Mouse (Mus musculus): ENCODE results near the gene Slc35f1. TPM values are rescaled to one million over a fixed set of nuclear protein-coding genes. Genes with fewer than 3 reads are reported as not detected.

The Slc35f1 gene
- polyA plus RNA-seq, 1 experiment: not detected

DNA sequence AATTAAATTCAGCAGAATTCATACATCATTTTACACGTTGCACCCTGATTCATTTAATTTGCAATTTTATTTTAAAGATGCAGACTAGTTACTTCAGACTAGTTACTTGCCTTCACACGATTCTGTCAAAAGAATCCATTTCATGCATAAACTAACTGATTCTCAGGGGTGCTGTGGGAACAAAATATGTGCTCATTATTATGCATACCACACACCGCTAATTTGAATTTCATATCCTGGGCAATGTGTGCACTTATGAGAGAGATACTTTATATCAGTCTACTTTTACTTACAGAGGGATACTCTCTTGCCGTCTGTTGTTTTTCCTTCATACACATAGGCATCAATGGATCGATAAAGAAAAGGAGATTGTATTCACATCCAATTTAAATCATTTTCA, 228.4 kb downstream of the Slc35f1 start:
- H3K36me3 ChIP-seq (ENCODE audit: control insufficient read depth, insufficient read depth): no peaks in the 10 kb centered on the region
- TF ChIP-seq CEBPB (IDR thresholded peaks at IDR 0.05; ENCODE audit: low read depth): no peak
- no peak for TF ChIP-seq MYOD1 (IDR thresholded peaks at IDR 0.05; ENCODE audit: control insufficient read depth, insufficient read length, low read depth)
- no peak for TF ChIP-seq FOSL1 (IDR thresholded peaks at IDR 0.05; ENCODE audit: insufficient read depth, low read length, poor library complexity, severe bottlenecking)
- no peak for TF ChIP-seq MYOG (IDR thresholded peaks at IDR 0.05; ENCODE audit: control insufficient read depth, extremely low read depth, insufficient read length)
- no peak for TF ChIP-seq CTCF (IDR thresholded peaks at IDR 0.05; ENCODE audit: control insufficient read depth, insufficient read depth, insufficient read length)
- TF ChIP-seq MAX (IDR thresholded peaks at IDR 0.05): no peak
- TF ChIP-seq USF1 (IDR thresholded peaks at IDR 0.05; ENCODE audit: low read depth): no peak
- H3K27me3 ChIP-seq (ENCODE audit: control insufficient read depth, insufficient read depth, insufficient read length): no peaks in the 10 kb centered on the region
- no peak overlapping the region for H3ac ChIP-seq (ENCODE audit: control insufficient read depth, insufficient read length, low read depth)
- H3K4me3 ChIP-seq (ENCODE audit: insufficient read depth, poor library complexity, severe bottlenecking): no peak overlapping the region
- H3K79me2 ChIP-seq (ENCODE audit: control insufficient read depth, insufficient read depth): no peaks in the 10 kb centered on the region
- H3K79me3 ChIP-seq (ENCODE audit: low read depth): no peaks in the 10 kb centered on the region

DNA sequence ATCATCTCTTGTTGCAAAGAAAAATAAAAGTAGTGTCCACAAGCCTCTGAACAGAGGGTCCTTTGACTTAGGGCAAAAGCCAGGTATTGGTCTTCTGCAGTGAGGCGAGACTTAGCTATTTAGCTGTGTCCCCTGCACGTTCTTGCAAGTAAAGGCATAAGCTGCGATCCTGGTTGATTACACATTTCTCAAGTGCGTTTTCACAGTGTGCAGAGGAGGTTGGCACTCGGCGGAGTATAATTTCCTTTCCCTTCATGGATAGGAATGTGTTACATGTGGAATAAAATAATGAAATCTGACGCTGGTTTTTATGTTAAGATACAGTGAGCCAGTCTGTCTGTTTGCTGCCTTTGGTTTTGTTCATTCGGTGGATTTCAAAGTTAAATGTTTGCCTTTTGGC, 232.8 kb downstream of the Slc35f1 start:
- no peaks in the 10 kb centered on the region for H3K79me2 ChIP-seq (ENCODE audit: control insufficient read depth, insufficient read depth)
- TF ChIP-seq CEBPB (IDR thresholded peaks at IDR 0.05; ENCODE audit: low read depth) (no peak), MYOG (IDR thresholded peaks at IDR 0.05; ENCODE audit: control insufficient read depth, extremely low read depth, insufficient read length) (no peak), MYOD1 (IDR thresholded peaks at IDR 0.05; ENCODE audit: control insufficient read depth, insufficient read length, low read depth) (no peak), FOSL1 (IDR thresholded peaks at IDR 0.05; ENCODE audit: insufficient read depth, low read length, poor library complexity, severe bottlenecking) (no peak), MAX (IDR thresholded peaks at IDR 0.05) (no peak)

DNA sequence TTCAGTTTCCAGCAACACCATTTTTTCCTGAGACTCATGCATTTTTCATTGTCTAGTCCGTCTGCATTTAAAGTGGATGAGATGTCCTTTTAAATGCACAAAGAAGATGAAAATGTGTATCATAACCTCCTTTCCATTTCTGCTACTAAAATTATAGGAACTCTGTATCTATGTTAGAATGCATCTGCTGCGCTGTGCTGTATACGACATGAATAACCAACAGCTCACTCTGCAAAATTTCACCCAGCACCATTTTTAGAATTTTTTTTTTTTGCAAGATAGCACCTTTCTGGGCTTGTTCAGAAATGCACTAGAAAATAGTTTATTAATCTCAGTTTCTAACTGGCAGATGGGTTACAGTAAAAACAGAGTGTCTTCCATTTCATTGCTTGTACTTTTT, 236.0 kb downstream of the Slc35f1 start:
- no peak overlapping the region for H3K4me3 ChIP-seq (ENCODE audit: insufficient read depth, poor library complexity, severe bottlenecking)
- H3K79me2 ChIP-seq (ENCODE audit: control insufficient read depth, insufficient read depth): no peaks in the 10 kb centered on the region
- H3ac ChIP-seq (ENCODE audit: control insufficient read depth, insufficient read length, low read depth): no peak overlapping the region
- H3K36me3 ChIP-seq (ENCODE audit: control insufficient read depth, insufficient read depth): no peaks in the 10 kb centered on the region
- no peaks in the 10 kb centered on the region for H3K27me3 ChIP-seq (ENCODE audit: control insufficient read depth, insufficient read depth, insufficient read length)
- TF ChIP-seq MYOG (IDR thresholded peaks at IDR 0.05; ENCODE audit: control insufficient read depth, extremely low read depth, insufficient read length) (no peak), MAX (IDR thresholded peaks at IDR 0.05) (no peak), FOSL1 (IDR thresholded peaks at IDR 0.05; ENCODE audit: insufficient read depth, low read length, poor library complexity, severe bottlenecking) (no peak), MYOD1 (IDR thresholded peaks at IDR 0.05; ENCODE audit: control insufficient read depth, insufficient read length, low read depth) (no peak)
- no peaks in the 10 kb centered on the region for H3K79me3 ChIP-seq (ENCODE audit: low read depth)

More for the DNA sequence above, 232.8 kb downstream of the Slc35f1 start:
- Histone ChIP-seq H3K79me3 (ENCODE audit: low read depth) (no peaks in the 10 kb centered on the region), H3ac (ENCODE audit: control insufficient read depth, insufficient read length, low read depth) (no peak overlapping the region), H3K4me3 (ENCODE audit: insufficient read depth, poor library complexity, severe bottlenecking) (no peak overlapping the region), H3K36me3 (ENCODE audit: control insufficient read depth, insufficient read depth) (no peaks in the 10 kb centered on the region), H3K27me3 (ENCODE audit: control insufficient read depth, insufficient read depth, insufficient read length) (no peaks in the 10 kb centered on the region)

DNA sequence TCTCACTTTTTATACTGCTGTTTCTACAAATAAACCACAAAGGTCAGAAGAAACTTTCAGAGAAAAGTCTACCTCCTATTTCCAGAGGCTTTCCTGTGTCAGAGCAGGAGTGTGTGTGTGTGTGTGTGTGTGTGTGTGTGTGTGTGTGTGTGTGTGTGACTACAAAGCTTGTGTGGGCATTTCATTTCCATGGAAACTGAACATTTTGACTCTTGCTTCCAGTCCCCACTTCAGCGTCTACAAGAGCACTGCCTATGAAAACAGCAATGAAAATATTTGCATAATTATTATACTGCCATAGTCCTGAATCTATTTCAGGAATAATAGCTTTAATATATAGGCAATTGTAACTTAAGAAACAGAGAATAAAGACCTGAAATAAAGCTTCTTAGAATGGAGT, 241.8 kb downstream of the Slc35f1 start:
- Histone ChIP-seq H3K36me3 (ENCODE audit: control insufficient read depth, insufficient read depth) (no peaks in the 10 kb centered on the region), H3K79me3 (ENCODE audit: low read depth) (no peaks in the 10 kb centered on the region), H3K27me3 (ENCODE audit: control insufficient read depth, insufficient read depth, insufficient read length) (no peaks in the 10 kb centered on the region), H3ac (ENCODE audit: control insufficient read depth, insufficient read length, low read depth) (no peak overlapping the region), H3K79me2 (ENCODE audit: control insufficient read depth, insufficient read depth) (no peaks in the 10 kb centered on the region), H3K4me3 (ENCODE audit: insufficient read depth, poor library complexity, severe bottlenecking) (no peak overlapping the region)
- TF ChIP-seq MAX (IDR thresholded peaks at IDR 0.05) (no peak), MYOD1 (IDR thresholded peaks at IDR 0.05; ENCODE audit: control insufficient read depth, insufficient read length, low read depth) (no peak), CTCF (IDR thresholded peaks at IDR 0.05; ENCODE audit: control insufficient read depth, insufficient read depth, insufficient read length) (no peak), FOSL1 (IDR thresholded peaks at IDR 0.05; ENCODE audit: insufficient read depth, low read length, poor library complexity, severe bottlenecking) (no peak), USF1 (IDR thresholded peaks at IDR 0.05; ENCODE audit: low read depth) (no peak), MYOG (IDR thresholded peaks at IDR 0.05; ENCODE audit: control insufficient read depth, extremely low read depth, insufficient read length) (no peak), CEBPB (IDR thresholded peaks at IDR 0.05; ENCODE audit: low read depth) (no peak)

DNA sequence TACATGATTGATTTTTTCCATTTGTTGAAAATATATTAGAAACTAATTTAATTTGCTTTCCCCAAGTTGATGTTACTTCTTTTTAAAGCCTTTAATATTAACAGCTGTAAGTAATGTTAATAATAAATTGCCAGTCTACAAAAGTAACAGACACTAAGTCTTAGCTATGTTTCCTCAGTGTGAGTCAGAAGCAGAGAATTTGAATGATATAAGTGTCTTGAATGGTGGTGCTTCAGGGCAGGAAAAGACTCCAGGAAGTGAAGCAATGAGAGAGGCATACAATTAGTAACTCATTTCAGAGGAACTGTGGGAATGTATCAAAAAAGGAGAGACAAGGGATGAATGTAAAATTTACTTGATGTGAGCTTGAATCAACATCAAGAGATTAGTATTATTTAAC, 244.3 kb downstream of the Slc35f1 start:
- no peaks in the 10 kb centered on the region for H3K36me3 ChIP-seq (ENCODE audit: control insufficient read depth, insufficient read depth)
- no peaks in the 10 kb centered on the region for H3K79me2 ChIP-seq (ENCODE audit: control insufficient read depth, insufficient read depth)
- H3ac ChIP-seq (ENCODE audit: control insufficient read depth, insufficient read length, low read depth): no peak overlapping the region
- no peaks in the 10 kb centered on the region for H3K79me3 ChIP-seq (ENCODE audit: low read depth)
- no peak for TF ChIP-seq MYOG (IDR thresholded peaks at IDR 0.05; ENCODE audit: control insufficient read depth, extremely low read depth, insufficient read length)
- no peak for TF ChIP-seq CTCF (IDR thresholded peaks at IDR 0.05; ENCODE audit: control insufficient read depth, insufficient read depth, insufficient read length)
- TF ChIP-seq FOSL1 (IDR thresholded peaks at IDR 0.05; ENCODE audit: insufficient read depth, low read length, poor library complexity, severe bottlenecking): no peak
- TF ChIP-seq MYOD1 (IDR thresholded peaks at IDR 0.05; ENCODE audit: control insufficient read depth, insufficient read length, low read depth): no peak
- no peak for TF ChIP-seq USF1 (IDR thresholded peaks at IDR 0.05; ENCODE audit: low read depth)
- no peak for TF ChIP-seq MAX (IDR thresholded peaks at IDR 0.05)
- TF ChIP-seq CEBPB (IDR thresholded peaks at IDR 0.05; ENCODE audit: low read depth): no peak
- H3K4me3 ChIP-seq (ENCODE audit: insufficient read depth, poor library complexity, severe bottlenecking): no peak overlapping the region
- no peaks in the 10 kb centered on the region for H3K27me3 ChIP-seq (ENCODE audit: control insufficient read depth, insufficient read depth, insufficient read length)

DNA sequence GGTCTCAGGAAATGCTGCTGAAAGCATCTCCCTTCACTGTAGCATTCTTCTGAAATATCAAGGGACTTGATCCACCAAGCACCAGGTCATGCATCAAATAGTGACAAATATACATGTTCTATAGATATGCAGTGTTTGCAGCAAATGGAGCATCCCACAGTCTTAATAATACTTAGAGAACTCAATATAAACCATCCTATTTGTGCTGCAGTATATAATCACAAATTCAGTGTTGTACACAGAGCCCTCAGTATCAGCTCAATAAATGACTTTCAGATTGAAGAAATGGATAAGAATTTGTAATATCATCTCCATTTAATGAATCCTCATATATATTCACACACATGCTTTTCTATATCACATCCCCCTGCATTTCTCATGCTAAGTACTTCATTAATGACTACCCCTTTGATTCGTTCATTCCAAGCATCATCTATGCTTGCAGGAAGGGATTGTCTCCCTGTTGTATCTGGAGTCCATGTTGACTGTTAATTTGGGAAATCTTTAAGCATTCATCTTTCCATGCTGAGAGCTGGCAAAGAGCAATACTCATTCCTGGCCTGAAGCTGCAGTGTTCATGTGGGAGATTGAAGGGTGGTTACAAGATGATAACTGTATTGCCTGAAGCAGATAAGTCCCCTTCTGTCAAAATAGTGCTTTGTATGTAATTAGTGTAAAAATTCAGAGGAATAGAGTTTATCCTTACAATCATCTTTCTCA, 249.9 kb downstream of the Slc35f1 start:
- no peaks in the 10 kb centered on the region for H3K79me3 ChIP-seq (ENCODE audit: low read depth)
- H3K79me2 ChIP-seq (ENCODE audit: control insufficient read depth, insufficient read depth): no peaks in the 10 kb centered on the region
- H3K36me3 ChIP-seq (ENCODE audit: control insufficient read depth, insufficient read depth): no peaks in the 10 kb centered on the region
- no peak overlapping the region for H3K4me3 ChIP-seq (ENCODE audit: insufficient read depth, poor library complexity, severe bottlenecking)
- H3K27me3 ChIP-seq (ENCODE audit: control insufficient read depth, insufficient read depth, insufficient read length): no peaks in the 10 kb centered on the region
- H3ac ChIP-seq (ENCODE audit: control insufficient read depth, insufficient read length, low read depth): no peak overlapping the region
- TF ChIP-seq FOSL1 (IDR thresholded peaks at IDR 0.05; ENCODE audit: insufficient read depth, low read length, poor library complexity, severe bottlenecking): no peak
